Mouse (Mus musculus) MEL (cell line): ENCODE data around the gene Arhgef3.

Experiments used
- E2F4 ChIP-seq: IDR thresholded peaks from 2 replicates; pipeline ENCODE4 v1.6.1; 2011; ENCODE audit warnings: low read depth, low read length, improper control_type of control experiment, borderline replicate concordance
- JUND ChIP-seq: IDR thresholded peaks from 2 replicates; pipeline ENCODE4 v1.6.1; 2011; ENCODE audit warnings: low read depth, mild to moderate bottlenecking, improper control_type of control experiment, low read length
- MYB ChIP-seq: IDR thresholded peaks from 2 replicates; pipeline ENCODE4 v1.6.1; 2011; ENCODE audit warnings: mild to moderate bottlenecking, low read depth, low read length, improper control_type of control experiment
- RCOR1 ChIP-seq: IDR thresholded peaks from 2 replicates; pipeline ENCODE4 v1.6.1; 2012; ENCODE audit warnings: low read depth, mild to moderate bottlenecking, inconsistent platforms, low read length, improper control_type of control experiment
- ZMIZ1 ChIP-seq: IDR thresholded peaks from 2 replicates; pipeline ENCODE4 v1.6.1; 2012; ENCODE audit warnings: low read depth, mild to moderate bottlenecking, inconsistent platforms, low read length, improper control_type of control experiment, moderate library complexity

- TF ChIP-seq JUND (no peak), E2F4 (no peak), MYB (no peak), ZMIZ1 (no peak), RCOR1 (no peak)
These were observed 7.9 kb downstream of the Arhgef3 start for GRCm38 (mm10) chr14:27122646-27123045.
